12 mouse cellular contexts compared by ENCODE assay signal in the genomic region with DNA sequence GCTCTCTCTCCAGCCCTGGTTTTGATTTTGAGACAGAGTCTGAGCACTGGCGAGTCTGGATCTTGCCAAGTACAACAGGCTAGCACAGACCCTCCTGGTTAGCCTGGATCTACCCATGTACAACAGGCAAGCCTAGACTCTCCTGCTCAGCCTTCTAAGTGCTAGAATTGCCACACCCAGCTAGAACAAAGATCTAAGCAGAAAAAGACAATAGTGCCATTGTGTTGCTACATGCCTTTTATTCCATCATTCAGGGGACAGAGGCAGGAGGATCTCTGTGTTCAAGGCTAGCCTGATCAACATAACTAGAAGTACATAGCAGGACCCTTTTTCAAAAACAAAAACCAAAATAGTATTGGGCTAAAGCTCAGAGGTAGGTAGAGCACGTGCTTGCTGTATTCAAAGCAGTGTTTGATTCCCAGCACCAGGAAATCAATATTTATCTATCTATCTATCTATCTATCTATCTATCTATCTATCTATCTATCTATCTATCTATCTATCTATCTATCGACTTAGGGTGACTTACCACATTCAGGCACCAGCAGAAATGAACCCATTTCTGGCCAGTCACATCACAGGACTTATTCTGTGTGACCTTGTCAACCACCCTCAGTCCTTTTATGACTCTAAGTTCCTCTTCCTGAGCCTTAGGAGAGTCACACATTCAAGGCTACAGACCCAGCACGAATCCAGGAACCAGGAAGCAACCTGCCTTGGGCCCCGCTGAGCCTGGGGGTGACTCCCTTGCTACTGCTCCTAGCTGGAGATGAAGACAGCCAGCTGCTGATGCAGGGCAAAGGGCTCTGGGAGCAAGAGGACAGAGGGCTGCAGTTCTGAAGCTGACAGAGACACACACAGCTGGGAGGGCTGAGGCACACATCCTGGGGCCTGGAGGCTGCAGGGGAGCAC. TPM values are rescaled to one million over a fixed set of nuclear protein-coding genes. Genes with fewer than 3 reads are reported as not detected.
DNase-seq lines count a peak whose midpoint lies in the region; ATAC-seq lines count a peak whose summit lies in the region.
"Had no signal": no experiment of that assay in that cellular context is flagged by ENCODE, and none has a peak within 500 bp of the region (broad histone marks: within the 10 kb centered on the region; RNA-seq: fewer than 3 reads in every experiment).

No protein-coding gene starts in this region.

- 0 out of 2 replicates have a peak overlapping the region, but pooled peaks have one; percentile 25 for H3K9ac ChIP-seq in midbrain, embryonic 16.5 days (ENCODE audit: low read depth, low read length)
- no peak overlapping the region for H3K9ac ChIP-seq in midbrain, embryonic 11.5 days (ENCODE audit: low read length)
- H3K9ac ChIP-seq in stomach, embryonic 16.5 days (ENCODE audit: low read length) = peak overlapping the region; percentile 19; the same call in 1 of the 2 replicates

- no peak overlapping the region for H3K4me3 ChIP-seq in midbrain, embryonic 16.5 days (ENCODE audit: low read depth, low read length)
- H3K4me3 ChIP-seq in midbrain, embryonic 11.5 days (ENCODE audit: low read depth, low read length) = no peak overlapping the region
- no peak overlapping the region for H3K4me3 ChIP-seq in limb, embryonic 10.5 days
- H3K4me3 ChIP-seq in stomach, embryonic 16.5 days (replicated peaks; ENCODE audit: low read length) = no peak overlapping the region
- H3K4me3 ChIP-seq: left cerebral cortex, adult 2 months; lung, embryonic 15.5 days had no signal

- no peaks in the 10 kb centered on the region for H3K9me3 ChIP-seq in midbrain, embryonic 16.5 days (replicated peaks; ENCODE audit: control insufficient read depth, low read length, poor library complexity, severe bottlenecking)
- H3K9me3 ChIP-seq in midbrain, embryonic 11.5 days (ENCODE audit: control insufficient read depth, low read length) = no peaks in the 10 kb centered on the region
- H3K9me3 ChIP-seq in limb, embryonic 10.5 days (replicated peaks) = no peaks in the 10 kb centered on the region
- H3K9me3 ChIP-seq in stomach, embryonic 16.5 days (replicated peaks; ENCODE audit: control insufficient read depth, low read length) = no peaks in the 10 kb centered on the region
- H3K9me3 ChIP-seq: lung, embryonic 15.5 days had no signal

- no peak overlapping the region for H3K4me2 ChIP-seq in midbrain, embryonic 16.5 days (ENCODE audit: low read length)
- no peak overlapping the region for H3K4me2 ChIP-seq in midbrain, embryonic 11.5 days
- H3K4me2 ChIP-seq in stomach, embryonic 16.5 days (ENCODE audit: low read depth, low read length) = no peak overlapping the region
- H3K4me2 ChIP-seq: lung, embryonic 15.5 days had no signal

- DNase-seq in midbrain, embryonic 11.5 days (ENCODE audit: low spot score, missing footprints) = no peak
- DNase-seq in R1 (ENCODE audit: low read depth, low spot score) = peak; percentile 95
- no peak for DNase-seq in limb, embryonic 10.5 days (ENCODE audit: low spot score)
- DNase-seq in cerebellum, adult 18-20 months = no peak
- no peak for DNase-seq in layer of hippocampus, adult 18-20 months (ENCODE audit: low spot score in 2 of 2)
- DNase-seq: cerebellum, adult 2 months; gastrocnemius, postnatal 25 days had no signal

- H3K27ac ChIP-seq in midbrain, embryonic 16.5 days (ENCODE audit: low read length) = no peak overlapping the region
- H3K27ac ChIP-seq in midbrain, embryonic 11.5 days (ENCODE audit: low read depth, low read length) = no peak overlapping the region
- peak overlapping the region; percentile 36; the same call in 1 of the 2 replicates for H3K27ac ChIP-seq in limb, embryonic 10.5 days
- no peak overlapping the region for H3K27ac ChIP-seq in stomach, embryonic 16.5 days (ENCODE audit: low read length)
- H3K27ac ChIP-seq: left cerebral cortex, adult 2 months had no signal

- H3K27me3 ChIP-seq in midbrain, embryonic 16.5 days (ENCODE audit: control insufficient read depth, insufficient read depth, low read depth, low read length) = no peaks in the 10 kb centered on the region
- no peaks in the 10 kb centered on the region for H3K27me3 ChIP-seq in midbrain, embryonic 11.5 days (ENCODE audit: control insufficient read depth, insufficient read depth, low read length)
- no peaks in the 10 kb centered on the region for H3K27me3 ChIP-seq in limb, embryonic 10.5 days (ENCODE audit: low read depth, poor library complexity, severe bottlenecking)
- no peaks in the 10 kb centered on the region for H3K27me3 ChIP-seq in stomach, embryonic 16.5 days (ENCODE audit: control insufficient read depth, insufficient read depth, low read length)
- H3K27me3 ChIP-seq: lung, embryonic 15.5 days had no signal

- H3K36me3 ChIP-seq in midbrain, embryonic 16.5 days (ENCODE audit: control insufficient read depth, insufficient read depth, low read length) = no peaks in the 10 kb centered on the region
- no peaks in the 10 kb centered on the region for H3K36me3 ChIP-seq in midbrain, embryonic 11.5 days (ENCODE audit: control insufficient read depth, insufficient read depth, low read length)
- H3K36me3 ChIP-seq in limb, embryonic 10.5 days = peaks cover 13% of the 10 kb centered on the region
- H3K36me3 ChIP-seq in stomach, embryonic 16.5 days (ENCODE audit: control insufficient read depth, insufficient read depth, low read length) = no peaks in the 10 kb centered on the region

- ATAC-seq in midbrain, embryonic 16.5 days = no peak
- ATAC-seq in midbrain, embryonic 11.5 days (ENCODE audit: low FRiP score) = no peak
- no peak for ATAC-seq in stomach, embryonic 16.5 days (ENCODE audit: insufficient read depth, low FRiP score)
- ATAC-seq: hindbrain, embryonic 16.5 days had no signal

- H3K4me1 ChIP-seq in midbrain, embryonic 16.5 days (ENCODE audit: control insufficient read depth, insufficient read depth, low read length) = no peaks in the 10 kb centered on the region
- no peaks in the 10 kb centered on the region for H3K4me1 ChIP-seq in midbrain, embryonic 11.5 days (ENCODE audit: control insufficient read depth, insufficient read depth, low read length)
- peaks cover 9% of the 10 kb centered on the region for H3K4me1 ChIP-seq in limb, embryonic 10.5 days
- no peaks in the 10 kb centered on the region for H3K4me1 ChIP-seq in stomach, embryonic 16.5 days (ENCODE audit: control insufficient read depth, insufficient read depth, low read length)

- 83% methylated on average over 5 of the region's 5 CpGs for WGBS in midbrain, embryonic 16.5 days
- WGBS in midbrain, embryonic 11.5 days = 82% methylated on average over 5 of the region's 5 CpGs
- 81% methylated on average over 5 of the region's 5 CpGs for WGBS in limb, embryonic 10.5 days
- 60% methylated on average over 5 of the region's 5 CpGs for whole genome bisulfite sequencing in stomach, embryonic 16.5 days

RNA-seq across cellular contexts. Expression of gene Slc25a19, which starts 10.7 kb away (rescaled TPM):
- 42.5 and 50.8 TPM in 2 replicates for polyA plus RNA-seq in midbrain, embryonic 16.5 days (2015; fragmentation: Nextera tagmentation; extraction: Ambion mirVana)
- polyA plus RNA-seq in midbrain, embryonic 11.5 days (2014; fragmentation: Nextera tagmentation; extraction: Ambion mirVana) = 20.3 and 24.0 TPM in 2 replicates
- 27.2 and 27.8 TPM in 2 replicates for polyA plus RNA-seq in limb, embryonic 10.5 days (2016; fragmentation: Nextera tagmentation; extraction: Ambion mirVana)
- 22.1 and 22.7 TPM in 2 replicates for polyA plus RNA-seq in stomach, embryonic 16.5 days (2015; fragmentation: Nextera tagmentation; extraction: Ambion mirVana)
- 10 to 100 TPM; 59.2 to 61.9 TPM for total RNA-seq in layer of hippocampus, adult 18-20 months (2021)

RNA-seq across cellular contexts. Expression of gene Mif4gd, which starts 26.0 kb away (rescaled TPM):
- 12.5 and 12.7 TPM in 2 replicates for polyA plus RNA-seq in midbrain, embryonic 16.5 days (2015; fragmentation: Nextera tagmentation; extraction: Ambion mirVana)
- polyA plus RNA-seq in midbrain, embryonic 11.5 days (2014; fragmentation: Nextera tagmentation; extraction: Ambion mirVana) = 14.0 and 16.4 TPM in 2 replicates
- polyA plus RNA-seq in limb, embryonic 10.5 days (2016; fragmentation: Nextera tagmentation; extraction: Ambion mirVana) = 16.2 and 18.2 TPM in 2 replicates
- polyA plus RNA-seq in stomach, embryonic 16.5 days (2015; fragmentation: Nextera tagmentation; extraction: Ambion mirVana) = 35.9 and 47.4 TPM in 2 replicates
- total RNA-seq in layer of hippocampus, adult 18-20 months (2021) = 10 to 100 TPM; 18.9 to 19.4 TPM

RNA-seq across cellular contexts. Expression of gene Gga3, which starts 34.9 kb away (rescaled TPM):
- polyA plus RNA-seq in midbrain, embryonic 16.5 days (2015; fragmentation: Nextera tagmentation; extraction: Ambion mirVana) = 34.7 and 37.5 TPM in 2 replicates
- polyA plus RNA-seq in midbrain, embryonic 11.5 days (2014; fragmentation: Nextera tagmentation; extraction: Ambion mirVana) = 18.7 and 25.1 TPM in 2 replicates
- polyA plus RNA-seq in limb, embryonic 10.5 days (2016; fragmentation: Nextera tagmentation; extraction: Ambion mirVana) = 30.8 and 34.9 TPM in 2 replicates
- 17.4 and 18.8 TPM in 2 replicates for polyA plus RNA-seq in stomach, embryonic 16.5 days (2015; fragmentation: Nextera tagmentation; extraction: Ambion mirVana)
- 10 to 100 TPM; 68.6 to 73.5 TPM for total RNA-seq in layer of hippocampus, adult 18-20 months (2021)

RNA-seq across cellular contexts. Expression of gene Mrps7, which starts 35.0 kb away (rescaled TPM):
- polyA plus RNA-seq in midbrain, embryonic 16.5 days (2015; fragmentation: Nextera tagmentation; extraction: Ambion mirVana) = 75.6 and 77.0 TPM in 2 replicates
- 105 TPM in 2 replicates for polyA plus RNA-seq in midbrain, embryonic 11.5 days (2014; fragmentation: Nextera tagmentation; extraction: Ambion mirVana)
- polyA plus RNA-seq in limb, embryonic 10.5 days (2016; fragmentation: Nextera tagmentation; extraction: Ambion mirVana) = 108 and 120 TPM in 2 replicates
- polyA plus RNA-seq in stomach, embryonic 16.5 days (2015; fragmentation: Nextera tagmentation; extraction: Ambion mirVana) = 78.5 and 91.1 TPM in 2 replicates
- 10 to 100 TPM; 49.0 to 50.1 TPM for total RNA-seq in layer of hippocampus, adult 18-20 months (2021)
